ENCODE assay signal across 8 mouse cellular contexts in the genomic region with DNA sequence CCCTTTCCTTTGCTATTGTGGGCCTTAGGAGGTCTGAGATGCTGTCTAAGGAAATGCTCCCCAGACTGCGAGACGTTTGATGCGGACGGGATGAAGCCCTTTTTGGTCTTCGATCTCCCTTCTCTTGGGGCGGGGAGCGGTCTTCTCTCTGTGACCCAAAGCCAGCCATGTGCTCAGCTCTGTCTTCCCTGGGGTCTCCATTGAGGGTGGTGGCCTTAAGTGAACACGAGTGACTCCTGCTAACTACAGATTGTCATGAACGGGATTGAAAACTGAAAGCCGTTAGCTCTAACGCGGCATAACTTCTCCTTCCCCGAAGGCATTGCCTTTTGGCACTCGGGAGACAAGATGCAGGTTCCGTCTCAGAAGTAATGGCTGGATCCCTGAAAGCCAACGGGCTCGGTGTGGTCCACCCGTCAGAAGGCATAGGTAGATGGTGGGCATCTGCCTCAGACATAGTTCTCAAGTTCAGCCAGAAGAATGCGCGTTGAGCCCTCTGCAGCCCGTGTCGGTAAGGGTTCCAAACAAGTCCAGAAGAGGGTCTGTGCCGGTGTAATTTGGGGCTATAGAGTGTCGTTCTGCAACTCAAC. TPM values are rescaled to one million over a fixed set of nuclear protein-coding genes. Genes with fewer than 3 reads are reported as not detected.
DNase-seq lines count a peak whose midpoint lies in the region; ATAC-seq and TF ChIP-seq lines count a peak whose summit lies in the region.

No protein-coding gene starts in this region.

- H3K4me3 ChIP-seq in C2C12 (ENCODE audit: insufficient read depth, poor library complexity, severe bottlenecking): peak overlapping the region; percentile 98
- H3K4me3 ChIP-seq in forebrain, embryonic 11.5 days (ENCODE audit: low read depth, low read length): peak overlapping the region; percentile 81
- peak overlapping the region; percentile 73 for H3K4me3 ChIP-seq in limb, embryonic 15.5 days
- peak overlapping the region; percentile 71 for H3K4me3 ChIP-seq in stomach, postnatal 0 days (ENCODE audit: low read depth, low read length)

- ATAC-seq in frontal cortex, adult (ENCODE audit: low TSS enrichment): peak; percentile 35; the same call in 1 of the 2 replicates
- ATAC-seq in forebrain, embryonic 11.5 days (replicated peaks; ENCODE audit: low FRiP score): no peak; the same call in 1 of the 2 replicates
- 0 out of 2 replicates have a peak, but pooled peaks have one; percentile 30 for ATAC-seq in limb, embryonic 15.5 days (ENCODE audit: insufficient number of reproducible peaks, low FRiP score, low TSS enrichment, low read depth)
- no peak; the same call in 1 of the 2 replicates for ATAC-seq in stomach, postnatal 0 days (ENCODE audit: low FRiP score, low TSS enrichment)
- no peak for ATAC-seq in megakaryocyte-erythroid progenitor cell, adult 5-6 weeks (replicated peaks; ENCODE audit: low FRiP score, low TSS enrichment, poor library complexity, severe bottlenecking)

- peaks cover 50% of the 10 kb centered on the region for H3K36me3 ChIP-seq in C2C12 (ENCODE audit: control insufficient read depth, insufficient read depth)
- peaks cover 22% of the 10 kb centered on the region for H3K36me3 ChIP-seq in forebrain, embryonic 11.5 days (ENCODE audit: control insufficient read depth, insufficient read depth, low read length)
- H3K36me3 ChIP-seq in limb, embryonic 15.5 days: peaks cover 42% of the 10 kb centered on the region
- peaks cover 17% of the 10 kb centered on the region; the same call in 1 of the 2 replicates for H3K36me3 ChIP-seq in stomach, postnatal 0 days (ENCODE audit: control insufficient read depth, insufficient read depth, low read length)

- peaks cover 58% of the 10 kb centered on the region for H3K79me2 ChIP-seq in C2C12 (ENCODE audit: control insufficient read depth, insufficient read depth)

- H3K9me3 ChIP-seq in forebrain, embryonic 11.5 days (ENCODE audit: control insufficient read depth, low read length): no peaks in the 10 kb centered on the region
- no peaks in the 10 kb centered on the region for H3K9me3 ChIP-seq in limb, embryonic 15.5 days
- no peaks in the 10 kb centered on the region for H3K9me3 ChIP-seq in stomach, postnatal 0 days (ENCODE audit: control insufficient read depth, low read length)

- peak overlapping the region; percentile 86 for H3K4me2 ChIP-seq in forebrain, embryonic 11.5 days (ENCODE audit: low read depth, low read length, severe bottlenecking)
- H3K4me2 ChIP-seq in limb, embryonic 15.5 days: peak overlapping the region; percentile 72
- peak overlapping the region; percentile 93 for H3K4me2 ChIP-seq in stomach, postnatal 0 days (replicated peaks; ENCODE audit: low read depth)

- H3K27me3 ChIP-seq in C2C12 (ENCODE audit: control insufficient read depth, insufficient read depth, insufficient read length): peaks cover 4% of the 10 kb centered on the region
- no peaks in the 10 kb centered on the region for H3K27me3 ChIP-seq in forebrain, embryonic 11.5 days (ENCODE audit: control insufficient read depth, insufficient read depth, low read length)
- H3K27me3 ChIP-seq in limb, embryonic 15.5 days: no peaks in the 10 kb centered on the region
- no peaks in the 10 kb centered on the region for H3K27me3 ChIP-seq in stomach, postnatal 0 days (ENCODE audit: control insufficient read depth, insufficient read depth, low read length)

- H3ac ChIP-seq in C2C12 (ENCODE audit: control insufficient read depth, insufficient read length, low read depth): peak overlapping the region; percentile 98

- no peak for TF ChIP-seq EP300 in stomach, postnatal 0 days (optimal IDR thresholded peaks at IDR 0.05)

- H3K27ac ChIP-seq in forebrain, embryonic 11.5 days (ENCODE audit: low read depth, low read length): peak overlapping the region; percentile 33; the same call in 1 of the 2 replicates
- H3K27ac ChIP-seq in limb, embryonic 15.5 days: peak overlapping the region; percentile 72
- peak overlapping the region; percentile 80 for H3K27ac ChIP-seq in stomach, postnatal 0 days (replicated peaks)

- peaks cover 50% of the 10 kb centered on the region for H3K79me3 ChIP-seq in C2C12 (ENCODE audit: low read depth)

- TF ChIP-seq CTCF in C2C12 (IDR thresholded peaks at IDR 0.05; ENCODE audit: control insufficient read depth, insufficient read depth, insufficient read length): no peak
- no peak for TF ChIP-seq CTCF in stomach, postnatal 0 days (IDR thresholded peaks at IDR 0.05; ENCODE audit: low read depth)

- no peak for DNase-seq in frontal cortex, postnatal 10 days (ENCODE audit: low spot score in 2 of 2)
- DNase-seq in forebrain, embryonic 11.5 days (ENCODE audit: low spot score): no peak
- peak; percentile 35 for DNase-seq in stomach, postnatal 0 days (ENCODE audit: low spot score)
- DNase-seq in right cerebral cortex, postnatal 25 days: no peak

- H3K4me1 ChIP-seq in forebrain, embryonic 11.5 days (replicated peaks; ENCODE audit: control insufficient read depth, insufficient read depth, low read length): peaks cover 7% of the 10 kb centered on the region; the same call in 1 of the 2 replicates
- H3K4me1 ChIP-seq in limb, embryonic 15.5 days: peaks cover 44% of the 10 kb centered on the region
- no peaks in the 10 kb centered on the region for H3K4me1 ChIP-seq in stomach, postnatal 0 days (replicated peaks; ENCODE audit: control insufficient read depth, insufficient read depth)

- WGBS in forebrain, embryonic 11.5 days: 1% methylated on average over 24 of the region's 24 CpGs
- under 1% methylated on average over 24 of the region's 24 CpGs for WGBS in limb, embryonic 15.5 days
- under 1% methylated on average over 24 of the region's 24 CpGs for WGBS in stomach, postnatal 0 days

- H3K9ac ChIP-seq in forebrain, embryonic 11.5 days (ENCODE audit: low read length): peak overlapping the region; percentile 83
- peak overlapping the region; percentile 76 for H3K9ac ChIP-seq in limb, embryonic 15.5 days
- H3K9ac ChIP-seq in stomach, postnatal 0 days (ENCODE audit: low read length): peak overlapping the region; percentile 79

TF ChIP-seq in C2C12, 6 proteins besides CTCF, POLR2A, EP300 and RAD21:
- no peak for TF ChIP-seq FOSL1 (IDR thresholded peaks at IDR 0.05; ENCODE audit: insufficient read depth, low read length, poor library complexity, severe bottlenecking)
- no peak for TF ChIP-seq CEBPB (IDR thresholded peaks at IDR 0.05; ENCODE audit: low read depth)
- no peak for TF ChIP-seq MYOD1 (IDR thresholded peaks at IDR 0.05; ENCODE audit: control insufficient read depth, insufficient read length, low read depth)
- TF ChIP-seq MAX (IDR thresholded peaks at IDR 0.05): peak; percentile 8
- TF ChIP-seq USF1 (IDR thresholded peaks at IDR 0.05; ENCODE audit: low read depth): no peak
- TF ChIP-seq MYOG (IDR thresholded peaks at IDR 0.05; ENCODE audit: control insufficient read depth, extremely low read depth, insufficient read length): no peak

RNA-seq across cellular contexts. Expression of gene Cygb, which starts 17.8 kb away (rescaled TPM):
- 0.95 TPM for polyA plus RNA-seq in C2C12 (2012; fragmentation: generic; extraction: Trizol)
- polyA plus RNA-seq in forebrain, embryonic 11.5 days (2014; fragmentation: Nextera tagmentation; extraction: Ambion mirVana): 1.7 TPM in 2 replicates
- 20.1 and 22.2 TPM in 2 replicates for polyA plus RNA-seq in limb, embryonic 15.5 days (2015; fragmentation: Nextera tagmentation; extraction: Ambion mirVana)
- polyA plus RNA-seq in stomach, postnatal 0 days (2015; fragmentation: Nextera tagmentation; extraction: Ambion mirVana): 22.1 and 22.2 TPM in 2 replicates
- not detected in 2 replicates for total RNA-seq in megakaryocyte-erythroid progenitor cell, adult 5-6 weeks (2014; fragmentation: Nextera tagmentation)
- total RNA-seq in megakaryocyte-erythroid progenitor cell, adult 5-6 weeks (2017): not detected in 2 replicates

RNA-seq across cellular contexts. Expression of gene Prcd, which starts 18.6 kb away (rescaled TPM):
- 1.2 TPM for polyA plus RNA-seq in C2C12 (2012; fragmentation: generic; extraction: Trizol)
- 0.23 and 0.67 TPM in 2 replicates for polyA plus RNA-seq in forebrain, embryonic 11.5 days (2014; fragmentation: Nextera tagmentation; extraction: Ambion mirVana)
- polyA plus RNA-seq in limb, embryonic 15.5 days (2015; fragmentation: Nextera tagmentation; extraction: Ambion mirVana): 1.9 and 2.6 TPM in 2 replicates
- 2.6 and 2.7 TPM in 2 replicates for polyA plus RNA-seq in stomach, postnatal 0 days (2015; fragmentation: Nextera tagmentation; extraction: Ambion mirVana)
- 2.1 TPM in 1 of 2 replicates, not detected in the other for total RNA-seq in megakaryocyte-erythroid progenitor cell, adult 5-6 weeks (2014; fragmentation: Nextera tagmentation)
- total RNA-seq in megakaryocyte-erythroid progenitor cell, adult 5-6 weeks (2017): not detected in 2 replicates

RNA-seq across cellular contexts. Expression of gene Rhbdf2, which starts 45.1 kb away (rescaled TPM):
- polyA plus RNA-seq in C2C12 (2012; fragmentation: generic; extraction: Trizol): 1.9 TPM
- 2.5 and 2.7 TPM in 2 replicates for polyA plus RNA-seq in forebrain, embryonic 11.5 days (2014; fragmentation: Nextera tagmentation; extraction: Ambion mirVana)
- 7.1 and 8.2 TPM in 2 replicates for polyA plus RNA-seq in limb, embryonic 15.5 days (2015; fragmentation: Nextera tagmentation; extraction: Ambion mirVana)
- 5.7 and 6.1 TPM in 2 replicates for polyA plus RNA-seq in stomach, postnatal 0 days (2015; fragmentation: Nextera tagmentation; extraction: Ambion mirVana)
- total RNA-seq in megakaryocyte-erythroid progenitor cell, adult 5-6 weeks (2014; fragmentation: Nextera tagmentation): 4.1 and 6.1 TPM in 2 replicates
- 1.3 and 3.3 TPM in 2 replicates for total RNA-seq in megakaryocyte-erythroid progenitor cell, adult 5-6 weeks (2017)

Comparison
In these comparisons a context has a peak if more than half of its experiments do, and no peak if none do; other contexts are left out.
1. ATAC-seq: peak in frontal cortex, adult (single experiment) and limb, embryonic 15.5 days (single experiment); none in forebrain, embryonic 11.5 days (single experiment), stomach, postnatal 0 days (single experiment) and megakaryocyte-erythroid progenitor cell, adult 5-6 weeks (single experiment).
2. Peak in every context shown above with its lines, with median percentiles within 50 percentile points of each other: H3K4me3 ChIP-seq, H3K27ac ChIP-seq, H3K4me2 ChIP-seq and H3K9ac ChIP-seq.